Mouse (Mus musculus) limb, embryonic 11.5 days (tissue): ENCODE results near the gene Dock9. TPM values are rescaled to one million over a fixed set of nuclear protein-coding genes. Genes with fewer than 3 reads are reported as not detected.

Source experiments
- ATAC-seq: fragments of 200-750 bp; cut with Nextera tagmentation; 2 replicates; pipeline ENCODE4 v1.8.0; 2017; ENCODE audit warnings: low read depth; ENCODE audit not compliant: insufficient number of reproducible peaks, low FRiP score, low TSS enrichment
- DNase-seq: peaks from one replicate; pipeline ENCODE4 v3.0.0-alpha.2; 2015; ENCODE audit warnings: low spot score
- H3K27ac ChIP-seq: fragments of 300-500 bp; sonication (generic); replicated peaks from 2 replicates; pipeline ENCODE4 v1.5.1; 2014; ENCODE audit warnings: low read depth, mild to moderate bottlenecking, low read length
- H3K27me3 ChIP-seq: fragments of 300-500 bp; sonication (generic); 2 replicates; pipeline ENCODE4 v1.6.1; 2014; ENCODE audit warnings: mild to moderate bottlenecking, low read length, mixed read lengths; ENCODE audit not compliant: control insufficient read depth, insufficient read depth
- H3K36me3 ChIP-seq: fragments of 300-500 bp; sonication (generic); 2 replicates; pipeline ENCODE4 v1.6.1; 2014; ENCODE audit warnings: mild to moderate bottlenecking, low read length, moderate library complexity, mixed read lengths; ENCODE audit not compliant: control insufficient read depth, insufficient read depth
- H3K4me1 ChIP-seq: fragments of 300-500 bp; sonication (generic); 2 replicates; pipeline ENCODE4 v1.6.1; 2014; ENCODE audit warnings: low read length, mixed read lengths; ENCODE audit not compliant: control insufficient read depth, insufficient read depth
- H3K4me2 ChIP-seq: fragments of 300-500 bp; sonication (generic); 2 replicates; pipeline ENCODE4 v1.6.1; 2014; ENCODE audit warnings: low read depth, mild to moderate bottlenecking, moderate library complexity; ENCODE audit not compliant: severe bottlenecking
- H3K4me3 ChIP-seq: fragments of 300-500 bp; sonication (generic); 2 replicates; pipeline ENCODE4 v1.5.1; 2014; ENCODE audit warnings: low read depth, low read length
- H3K9ac ChIP-seq: fragments of 300-500 bp; sonication (generic); 2 replicates; pipeline ENCODE4 v1.6.1; 2014; ENCODE audit warnings: mild to moderate bottlenecking, low read length
- H3K9me3 ChIP-seq: fragments of 300-500 bp; sonication (generic); 2 replicates; pipeline ENCODE4 v1.6.1; 2016; ENCODE audit warnings: low read length; ENCODE audit not compliant: control insufficient read depth
- WGBS: fragments of 180-500 bp; shearing (Covaris S2); extraction: QIAGEN DNeasy Blood & Tissue Kit; methylation state at CpG from one replicate; pipeline ENCODE4 v1.1.7; 2014; 5-methylcytosine and 5-hydroxymethylcytosine counted together
- polyA plus RNA-seq: library from polyadenylated mRNA; unstranded; fragments of >200 nt; fragmentation: Nextera tagmentation; extraction: Ambion mirVana; gene quantifications from 2 replicates; pipeline ENCODE4 v1.2.1, GENCODE M21; 2014

Dock9 gene
- polyA plus RNA-seq, 1 experiment from 2014 or later, result 5.8 TPM

DNA sequence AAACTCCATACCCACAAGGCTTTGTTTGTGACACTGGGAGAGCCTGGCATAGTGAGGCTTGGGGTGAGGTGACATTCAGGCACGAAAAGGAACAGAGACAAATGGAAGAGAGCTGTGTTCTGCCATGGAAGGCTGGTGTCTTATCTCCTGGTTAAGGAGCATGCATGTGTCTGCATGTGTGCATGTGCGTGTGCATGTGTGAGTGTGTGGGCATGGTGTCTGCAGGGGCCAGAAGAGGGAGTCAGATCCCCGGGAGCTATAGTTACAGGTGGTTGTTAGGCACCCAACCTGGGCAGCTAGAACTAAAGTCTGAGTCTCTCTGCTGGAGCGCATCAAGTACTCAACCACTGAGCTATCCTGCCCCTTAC lies 83.8 kb downstream of the Dock9 start:
- ATAC-seq (peak; percentile 20), DNase-seq (no peak)
- Histone ChIP-seq H3K4me2 (no peak overlapping the region), H3K4me3 (no peak overlapping the region), H3K9me3 (no peaks in the 10 kb centered on the region), H3K4me1 (peaks cover 20% of the 10 kb centered on the region), H3K27me3 (no peaks in the 10 kb centered on the region), H3K27ac (no peak overlapping the region), H3K36me3 (no peaks in the 10 kb centered on the region), H3K9ac (no peak overlapping the region)
- 53% methylated on average over 4 of the region's 4 CpGs for WGBS

DNA sequence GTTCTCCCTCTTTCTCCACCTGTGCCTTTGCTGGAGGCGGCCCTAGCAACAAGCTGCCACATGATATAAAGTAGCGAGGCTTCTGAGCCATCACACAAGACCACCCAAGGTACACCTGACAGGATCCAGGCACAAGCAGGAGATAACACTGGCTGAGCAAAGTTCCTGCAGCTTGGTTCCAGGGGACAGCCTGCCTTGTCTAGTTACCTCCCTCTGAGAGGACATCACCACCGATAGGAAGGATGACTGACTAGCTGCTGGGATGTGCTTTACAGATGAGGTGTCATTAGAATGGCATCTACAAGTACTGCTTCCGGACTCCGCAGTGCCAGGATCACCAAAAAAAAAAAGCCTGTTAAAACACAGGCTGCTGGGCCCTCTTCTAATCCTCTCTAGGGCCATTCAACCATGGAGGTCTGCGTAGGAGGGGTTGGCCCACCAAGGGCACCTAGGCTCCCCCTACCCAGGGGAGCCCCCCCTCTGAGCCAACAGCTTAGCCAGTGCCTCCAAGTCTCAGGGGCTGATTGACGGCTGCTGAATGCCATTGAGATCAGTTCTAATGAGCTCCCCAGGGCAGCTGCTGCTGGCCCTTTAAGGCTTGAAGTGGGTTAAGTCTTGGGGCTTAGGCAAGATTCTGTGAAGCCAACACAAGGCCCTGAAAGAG lies 84.3 kb downstream of the Dock9 start:
- no peaks in the 10 kb centered on the region for H3K9me3 ChIP-seq
- DNase-seq (peak; percentile 39), ATAC-seq (peak; percentile 72)
- H3K4me2 ChIP-seq, result no peak overlapping the region
- H3K27ac ChIP-seq, result no peak overlapping the region
- H3K4me3 ChIP-seq, result no peak overlapping the region
- H3K27me3 ChIP-seq, result no peaks in the 10 kb centered on the region
- peaks cover 20% of the 10 kb centered on the region for H3K4me1 ChIP-seq
- no peak overlapping the region for H3K9ac ChIP-seq
- no peaks in the 10 kb centered on the region for H3K36me3 ChIP-seq
- 12% methylated on average over 7 of the region's 7 CpGs for WGBS

DNA sequence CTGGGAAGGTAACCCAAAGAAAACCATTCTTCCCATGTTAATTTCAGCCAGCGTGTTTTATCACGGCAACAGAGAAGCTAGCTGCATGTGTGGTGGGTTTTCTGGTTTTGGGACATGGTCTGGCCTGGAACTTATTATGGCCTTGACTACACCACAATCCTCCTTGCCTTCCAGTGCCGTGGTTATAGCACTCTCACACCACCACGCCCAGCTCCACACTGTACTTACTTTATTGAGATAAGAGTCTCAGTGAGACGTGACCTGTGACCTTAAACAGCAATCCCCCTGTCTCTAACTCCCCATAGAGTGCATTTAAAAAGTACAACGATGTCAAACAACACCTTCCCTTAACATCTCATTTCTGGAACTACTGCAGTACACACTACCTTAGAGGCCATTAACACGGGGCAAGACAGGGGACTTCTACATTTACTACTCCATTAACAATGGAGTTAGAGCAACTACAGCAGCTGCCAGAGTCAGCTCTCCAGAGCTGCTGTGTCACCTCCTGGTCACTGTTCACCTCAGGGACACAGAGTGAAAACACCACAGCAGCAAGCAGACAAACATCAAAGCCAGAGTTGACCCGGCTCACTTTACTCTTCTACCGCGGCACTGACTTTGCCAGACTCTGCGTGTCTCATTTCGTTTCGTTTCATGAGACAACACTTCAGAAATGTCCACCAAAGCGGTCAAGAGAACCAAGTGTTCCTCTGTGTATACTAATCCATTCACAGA lies 86.4 kb downstream of the Dock9 start:
- Histone ChIP-seq H3K4me3 (no peak overlapping the region), H3K36me3 (no peaks in the 10 kb centered on the region), H3K9me3 (no peaks in the 10 kb centered on the region), H3K4me1 (peaks cover 20% of the 10 kb centered on the region), H3K9ac (no peak overlapping the region), H3K27me3 (no peaks in the 10 kb centered on the region), H3K4me2 (no peak overlapping the region), H3K27ac (no peak overlapping the region)
- no peak for DNase-seq
- WGBS, result 42% methylated on average over 14 of the region's 14 CpGs
- ATAC-seq, result no peak

DNA sequence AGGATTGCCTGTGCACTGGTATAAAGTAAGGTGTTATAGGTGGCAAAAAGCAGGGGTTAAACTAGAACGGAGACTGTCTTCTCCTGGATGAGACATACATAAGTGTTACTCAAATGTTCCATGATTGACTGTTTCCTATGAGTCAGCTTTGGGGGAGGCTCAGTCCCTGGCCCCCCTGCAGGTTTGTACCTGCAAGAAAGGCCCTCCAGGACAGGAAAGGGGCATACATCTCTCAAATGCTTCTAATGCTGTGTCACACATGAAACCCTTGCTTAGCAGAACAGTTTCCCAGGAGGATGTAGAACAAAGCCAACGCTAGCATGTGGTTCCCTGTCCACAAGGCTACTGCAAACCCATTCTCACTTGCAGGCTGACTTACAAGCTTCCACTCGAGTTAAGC lies 87.5 kb downstream of the Dock9 start:
- no peak for DNase-seq
- no peak overlapping the region for H3K4me2 ChIP-seq
- no peak overlapping the region for H3K27ac ChIP-seq
- H3K36me3 ChIP-seq, result no peaks in the 10 kb centered on the region
- H3K27me3 ChIP-seq, result no peaks in the 10 kb centered on the region
- whole genome bisulfite sequencing, result 79% methylated on average over 3 of the region's 3 CpGs
- no peak for ATAC-seq
- H3K4me3 ChIP-seq, result no peak overlapping the region
- H3K4me1 ChIP-seq, result peaks cover 20% of the 10 kb centered on the region
- H3K9ac ChIP-seq, result no peak overlapping the region
- H3K9me3 ChIP-seq, result no peaks in the 10 kb centered on the region

DNA sequence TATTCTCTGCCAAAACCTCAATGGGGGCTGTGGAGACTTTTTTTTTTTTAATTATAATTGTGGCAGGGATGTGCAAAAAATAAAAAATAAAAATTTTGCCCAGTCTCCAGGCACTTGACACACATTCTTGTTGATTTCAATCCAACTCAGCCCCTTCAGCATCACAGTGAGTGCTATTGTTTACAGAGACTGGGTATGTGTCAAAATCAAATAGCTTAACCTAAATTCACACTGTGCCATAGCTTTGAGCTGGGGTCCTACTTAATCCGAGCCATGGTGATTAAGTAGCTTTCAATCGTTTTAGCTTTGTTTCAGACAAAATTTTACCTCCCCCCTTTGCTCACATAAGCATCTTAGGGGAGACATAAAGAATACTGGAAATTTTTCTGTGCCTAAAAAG lies 89.4 kb downstream of the Dock9 start:
- no peak overlapping the region for H3K4me2 ChIP-seq
- no peak for DNase-seq
- H3K9ac ChIP-seq, result no peak overlapping the region
- H3K4me1 ChIP-seq, result peaks cover 13% of the 10 kb centered on the region
- ATAC-seq, result no peak
- no peaks in the 10 kb centered on the region; the same call in 1 of the 2 replicates for H3K27me3 ChIP-seq
- no peaks in the 10 kb centered on the region for H3K9me3 ChIP-seq
- WGBS, result 55% methylated on average over 2 of the region's 2 CpGs
- no peak overlapping the region for H3K4me3 ChIP-seq
- no peak overlapping the region for H3K27ac ChIP-seq
- H3K36me3 ChIP-seq, result no peaks in the 10 kb centered on the region

DNA sequence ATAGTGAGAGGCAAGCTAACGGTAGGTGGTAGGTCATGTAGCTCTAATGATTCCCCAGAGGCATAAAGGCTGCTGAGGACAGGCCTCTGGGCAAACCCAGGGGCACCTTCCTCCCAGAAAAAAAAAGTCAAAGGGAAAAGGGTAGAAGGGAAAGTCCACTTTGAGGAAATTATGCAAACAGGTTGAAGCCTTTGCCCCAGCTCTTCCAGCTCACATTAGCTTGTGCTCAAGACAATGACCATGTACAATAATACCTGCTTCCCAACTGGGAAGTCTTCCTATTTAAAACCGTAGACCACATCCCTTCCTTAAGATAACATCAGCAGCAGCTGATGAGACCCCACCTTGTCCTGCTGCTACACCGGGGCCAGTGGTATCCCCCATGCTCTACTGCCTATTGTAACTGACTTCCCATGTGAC lies 91.1 kb downstream of the Dock9 start:
- no peaks in the 10 kb centered on the region; the same call in 1 of the 2 replicates for H3K27me3 ChIP-seq
- H3K27ac ChIP-seq, result no peak overlapping the region
- no peak overlapping the region for H3K4me2 ChIP-seq
- H3K4me1 ChIP-seq, result peaks cover 9% of the 10 kb centered on the region
- ATAC-seq (no peak), DNase-seq (no peak)
- H3K4me3 ChIP-seq, result no peak overlapping the region
- WGBS, result 64% methylated on average over 3 of the region's 3 CpGs
- no peak overlapping the region for H3K9ac ChIP-seq
- no peaks in the 10 kb centered on the region for H3K36me3 ChIP-seq
- H3K9me3 ChIP-seq, result no peaks in the 10 kb centered on the region

DNA sequence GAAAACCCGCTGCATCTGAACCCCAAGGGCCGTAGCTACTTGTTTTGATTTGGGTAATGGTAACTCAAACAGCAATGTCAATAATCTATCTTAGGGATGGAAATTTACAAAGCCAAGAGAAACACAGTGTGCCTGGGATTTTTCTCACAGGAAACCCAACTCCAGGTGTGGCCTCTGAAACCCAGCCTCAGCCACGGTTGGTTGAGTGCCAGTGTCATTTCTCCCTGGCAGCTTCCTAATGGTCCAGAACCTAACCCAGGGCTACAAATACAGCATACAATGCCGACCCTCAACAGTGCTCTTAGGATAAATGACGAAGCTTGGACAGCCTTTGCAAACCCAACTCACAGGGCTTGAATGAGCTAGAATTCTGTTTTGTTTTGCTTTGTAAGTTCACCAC lies 92.0 kb downstream of the Dock9 start:
- DNase-seq, result no peak
- no peaks in the 10 kb centered on the region; the same call in 1 of the 2 replicates for H3K27me3 ChIP-seq
- no peak for ATAC-seq
- no peak overlapping the region for H3K4me2 ChIP-seq
- H3K36me3 ChIP-seq, result no peaks in the 10 kb centered on the region
- H3K4me1 ChIP-seq, result peaks cover 4% of the 10 kb centered on the region
- 83% methylated on average over 5 of the region's 5 CpGs for WGBS
- no peaks in the 10 kb centered on the region for H3K9me3 ChIP-seq
- H3K27ac ChIP-seq, result no peak overlapping the region
- no peak overlapping the region for H3K4me3 ChIP-seq
- no peak overlapping the region for H3K9ac ChIP-seq

DNA sequence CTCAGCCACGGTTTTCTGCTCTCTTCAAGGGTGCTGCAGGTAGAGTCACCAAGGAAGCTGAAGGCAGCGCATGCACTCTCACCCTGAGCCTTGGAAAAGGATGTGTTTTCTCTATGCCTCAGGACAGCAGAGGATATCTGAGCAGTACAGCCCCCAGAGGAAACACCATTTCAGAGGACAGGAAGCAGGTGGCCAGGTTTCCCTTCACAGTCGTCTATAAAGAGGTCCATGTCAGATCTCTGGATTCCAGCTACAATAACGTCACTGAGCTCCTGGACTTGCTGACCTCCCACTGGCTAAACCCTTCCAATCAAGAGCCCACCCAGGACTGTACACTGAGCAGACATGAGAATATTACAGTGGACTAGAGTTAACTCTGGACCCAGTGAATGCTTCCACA lies 95.1 kb downstream of the Dock9 start:
- ATAC-seq (no peak), DNase-seq (no peak)
- H3K9ac ChIP-seq, result no peak overlapping the region
- H3K9me3 ChIP-seq, result no peaks in the 10 kb centered on the region
- 51% methylated on average over 4 of the region's 4 CpGs for WGBS
- H3K27ac ChIP-seq, result no peak overlapping the region
- H3K4me2 ChIP-seq, result no peak overlapping the region
- no peak overlapping the region for H3K4me3 ChIP-seq
- H3K36me3 ChIP-seq, result no peaks in the 10 kb centered on the region
- no peaks in the 10 kb centered on the region; the same call in 1 of the 2 replicates for H3K27me3 ChIP-seq
- H3K4me1 ChIP-seq, result peaks cover 7% of the 10 kb centered on the region
